Mouse (Mus musculus) limb, embryonic 10.5 days (tissue): ENCODE results near the gene Spata32. TPM values are rescaled to one million over a fixed set of nuclear protein-coding genes. Genes with fewer than 3 reads are reported as not detected.

Experiments used
- DNase-seq: peaks from one replicate; pipeline ENCODE4 v3.0.0-alpha.2; 2017; ENCODE audit warnings: low spot score
- H3K27ac ChIP-seq: fragments of 300-500 bp; sonication (generic); 2 replicates; pipeline ENCODE4 v1.5.1; 2016; ENCODE audit warnings: mild to moderate bottlenecking
- H3K27me3 ChIP-seq: fragments of 300-500 bp; sonication (generic); 2 replicates; pipeline ENCODE4 v1.6.1; 2016; ENCODE audit warnings: low read depth, mild to moderate bottlenecking; ENCODE audit not compliant: poor library complexity, severe bottlenecking
- H3K36me3 ChIP-seq: fragments of 300-500 bp; sonication (generic); 2 replicates; pipeline ENCODE4 v1.6.1; 2016; ENCODE audit warnings: mild to moderate bottlenecking, moderate library complexity
- H3K4me1 ChIP-seq: fragments of 300-500 bp; sonication (generic); 2 replicates; pipeline ENCODE4 v1.6.1; 2016
- H3K4me3 ChIP-seq: fragments of 300-500 bp; sonication (generic); 2 replicates; pipeline ENCODE4 v1.5.1; 2016; ENCODE audit warnings: mild to moderate bottlenecking, moderate library complexity
- H3K9me3 ChIP-seq: fragments of 300-500 bp; sonication (generic); replicated peaks from 2 replicates; pipeline ENCODE4 v1.6.1; 2016; ENCODE audit warnings: mild to moderate bottlenecking
- WGBS: fragments of 180-500 bp; shearing (Covaris S2); methylation state at CpG from one replicate; pipeline ENCODE4 v1.1.7; 2016; 5-methylcytosine and 5-hydroxymethylcytosine counted together
- polyA plus RNA-seq: library from polyadenylated mRNA; unstranded; fragments of >200 nt; fragmentation: Nextera tagmentation; extraction: Ambion mirVana; gene quantifications from 2 replicates; pipeline ENCODE4 v1.2.1, GENCODE M21; 2016

Spata32 gene
- polyA plus RNA-seq: not detected in 2 replicates

GRCm38 (mm10) chr11:103217790-103218516, at the start of gene Spata32:
TSS of gene Spata32 (minus strand) at chr11:103218432.
- peaks cover 51% of the 10 kb centered on the region for H3K27me3 ChIP-seq
- WGBS: 2% methylated on average over 45 of the region's 45 CpGs
- peaks cover 3% of the 10 kb centered on the region; the same call in 1 of the 2 replicates for H3K9me3 ChIP-seq
- peak within 1 kb of the TSS; percentile 66 for H3K27ac ChIP-seq
- peak; percentile 70 for DNase-seq
- H3K36me3 ChIP-seq: peaks cover 23% of the 10 kb centered on the region
- H3K4me3 ChIP-seq: peak within 1 kb of the TSS; percentile 61
- H3K4me1 ChIP-seq: peaks cover 12% of the 10 kb centered on the region

- Histone ChIP-seq H3K36me3 (no peaks in the 10 kb centered on the region), H3K4me3 (peak within 1 kb of the TSS; percentile 82), H3K9me3 (no peaks in the 10 kb centered on the region), H3K27ac (peak within 1 kb of the TSS; percentile 90), H3K4me1 (peaks cover 45% of the 10 kb centered on the region), H3K27me3 (no peaks in the 10 kb centered on the region)
- 2% methylated on average over 55 of the region's 55 CpGs for WGBS
- DNase-seq: peak; percentile 99
These were observed 49.4 kb upstream of the Spata32 start, which contains the start of gene Map3k14 for GRCm38 (mm10) chr11:103267346-103268219. TSS of gene Map3k14 (minus strand) at chr11:103267472.

GRCm38 (mm10) chr11:103266729-103267345, 48.6 kb upstream of the Spata32 start:
- no peaks in the 10 kb centered on the region for H3K9me3 ChIP-seq

GRCm38 (mm10) chr11:103265856-103266255, 47.6 kb upstream of the Spata32 start:
- no peak overlapping the region for H3K4me3 ChIP-seq
- no peaks in the 10 kb centered on the region for H3K36me3 ChIP-seq
- H3K4me1 ChIP-seq: peaks cover 41% of the 10 kb centered on the region
- WGBS: 48% methylated on average over 2 of the region's 2 CpGs
- no peaks in the 10 kb centered on the region for H3K9me3 ChIP-seq
- DNase-seq: no peak
- no peaks in the 10 kb centered on the region for H3K27me3 ChIP-seq
- no peak overlapping the region for H3K27ac ChIP-seq

More at GRCm38 (mm10) chr11:103266729-103267345, 48.6 kb upstream of the Spata32 start:
- Histone ChIP-seq H3K27ac (peak overlapping the region; percentile 90), H3K27me3 (no peaks in the 10 kb centered on the region), H3K36me3 (no peaks in the 10 kb centered on the region), H3K4me1 (peaks cover 44% of the 10 kb centered on the region), H3K4me3 (peak overlapping the region; percentile 82)
- DNase-seq: no peak
- WGBS: 1% methylated on average over 42 of the region's 42 CpGs

- Histone ChIP-seq H3K4me3 (no peak overlapping the region), H3K27ac (no peak overlapping the region), H3K27me3 (no peaks in the 10 kb centered on the region), H3K36me3 (no peaks in the 10 kb centered on the region), H3K9me3 (no peaks in the 10 kb centered on the region), H3K4me1 (peaks cover 41% of the 10 kb centered on the region)
- DNase-seq: no peak
- WGBS: 75% methylated on average over 7 of the region's 7 CpGs
These were observed 47.0 kb upstream of the Spata32 start for GRCm38 (mm10) chr11:103265211-103265610.

DNA sequence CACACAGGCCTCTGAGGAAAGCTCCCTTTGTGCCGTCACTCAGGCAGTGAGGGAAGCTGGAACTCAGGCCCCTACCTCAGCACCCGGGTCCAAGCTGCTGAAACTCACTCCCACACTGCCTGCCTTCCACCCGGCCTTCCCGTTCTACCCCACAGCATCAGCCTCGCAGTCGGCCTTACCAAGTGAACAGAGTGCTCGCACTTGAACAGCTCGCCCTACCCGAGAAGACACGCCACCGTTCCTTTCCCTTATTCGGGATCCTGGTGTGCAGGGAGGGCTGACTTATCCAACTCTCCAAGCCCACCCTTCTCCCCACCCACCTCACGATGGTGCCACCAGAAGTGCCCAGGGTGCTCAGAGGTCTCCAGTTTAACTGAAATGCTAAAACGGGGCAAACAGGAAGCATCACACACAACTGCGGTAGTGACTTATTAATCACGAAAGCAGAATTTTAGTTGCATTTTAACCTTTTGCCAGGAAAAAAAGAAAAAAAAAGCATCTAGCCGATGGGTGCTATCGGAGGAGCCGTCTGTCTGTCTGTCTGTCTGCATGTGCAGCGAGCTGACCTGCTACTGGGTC, 46.3 kb upstream of the Spata32 start:
- Histone ChIP-seq H3K27me3 (no peaks in the 10 kb centered on the region), H3K36me3 (no peaks in the 10 kb centered on the region), H3K27ac (no peak overlapping the region), H3K4me3 (no peak overlapping the region), H3K9me3 (no peaks in the 10 kb centered on the region), H3K4me1 (peaks cover 41% of the 10 kb centered on the region)
- whole genome bisulfite sequencing: 89% methylated on average over 20 of the region's 20 CpGs
- no peak for DNase-seq

DNA sequence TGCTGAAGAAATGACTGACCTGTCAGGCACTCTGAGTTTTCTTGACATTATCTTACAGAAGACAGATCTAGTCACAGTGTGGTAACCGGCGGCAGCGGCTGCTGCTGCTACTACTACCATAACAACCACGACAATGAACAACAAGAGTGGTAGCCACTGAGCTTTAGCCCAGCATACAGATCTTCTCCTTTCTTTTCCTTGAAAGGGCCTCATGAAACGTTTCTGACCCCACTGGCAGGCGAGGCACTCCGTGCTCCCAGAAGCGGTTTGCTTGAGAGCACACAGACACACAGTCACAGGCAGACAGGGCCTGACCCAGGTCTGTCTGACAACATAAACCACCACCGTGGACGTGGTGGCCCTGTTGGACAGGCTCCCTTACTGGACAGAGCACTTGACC, 45.3 kb upstream of the Spata32 start:
- Histone ChIP-seq H3K27ac (no peak overlapping the region), H3K36me3 (no peaks in the 10 kb centered on the region), H3K9me3 (no peaks in the 10 kb centered on the region), H3K4me1 (peaks cover 37% of the 10 kb centered on the region), H3K4me3 (no peak overlapping the region), H3K27me3 (no peaks in the 10 kb centered on the region)
- 75% methylated on average over 10 of the region's 10 CpGs for WGBS
- DNase-seq: no peak

DNA sequence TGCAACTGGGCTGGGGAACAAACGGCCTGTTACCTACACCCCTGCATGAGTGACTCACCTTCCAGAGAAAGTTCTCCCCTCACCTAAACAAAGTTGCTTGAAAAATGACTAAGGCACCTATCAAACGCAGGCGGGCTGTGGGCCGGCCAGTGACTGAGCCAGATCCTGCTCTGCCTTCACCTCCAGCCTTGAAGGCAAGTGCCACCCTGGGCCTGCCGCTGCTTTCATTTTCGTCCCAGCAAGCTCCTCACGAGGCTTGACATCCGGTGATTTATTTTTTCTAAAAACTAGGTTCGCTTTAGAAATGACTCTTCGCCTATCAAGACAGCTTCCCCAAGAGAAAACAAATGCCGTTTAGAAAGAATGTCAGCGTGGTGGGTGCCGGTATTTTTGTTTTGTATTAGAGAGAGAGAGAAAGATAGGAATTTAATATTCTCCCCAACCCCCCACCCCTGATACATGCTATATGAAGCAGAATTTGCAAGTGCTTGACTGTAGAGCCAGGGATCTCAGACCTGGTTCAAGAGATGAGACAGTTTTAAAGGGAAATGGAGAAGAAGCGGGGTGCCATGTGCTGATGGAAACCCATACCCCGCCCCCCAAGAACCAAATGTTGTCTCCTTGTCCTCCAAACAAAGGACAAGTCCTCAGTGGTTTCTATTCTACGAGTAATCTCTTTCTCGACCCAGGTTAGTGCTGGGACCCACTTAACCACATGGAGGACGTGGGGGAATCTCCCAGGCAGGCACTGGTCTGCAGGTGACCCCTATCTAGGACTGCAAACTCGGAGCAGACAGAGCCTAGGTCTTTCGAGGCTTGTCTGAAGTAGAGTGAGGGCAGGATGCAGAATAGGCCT, 44.4 kb upstream of the Spata32 start:
- no peak overlapping the region for H3K4me3 ChIP-seq
- peaks cover 28% of the 10 kb centered on the region for H3K4me1 ChIP-seq
- 71% methylated on average over 20 of the region's 20 CpGs for WGBS
- H3K27me3 ChIP-seq: no peaks in the 10 kb centered on the region
- H3K9me3 ChIP-seq: no peaks in the 10 kb centered on the region
- no peaks in the 10 kb centered on the region for H3K36me3 ChIP-seq
- DNase-seq: no peak
- H3K27ac ChIP-seq: no peak overlapping the region

DNA sequence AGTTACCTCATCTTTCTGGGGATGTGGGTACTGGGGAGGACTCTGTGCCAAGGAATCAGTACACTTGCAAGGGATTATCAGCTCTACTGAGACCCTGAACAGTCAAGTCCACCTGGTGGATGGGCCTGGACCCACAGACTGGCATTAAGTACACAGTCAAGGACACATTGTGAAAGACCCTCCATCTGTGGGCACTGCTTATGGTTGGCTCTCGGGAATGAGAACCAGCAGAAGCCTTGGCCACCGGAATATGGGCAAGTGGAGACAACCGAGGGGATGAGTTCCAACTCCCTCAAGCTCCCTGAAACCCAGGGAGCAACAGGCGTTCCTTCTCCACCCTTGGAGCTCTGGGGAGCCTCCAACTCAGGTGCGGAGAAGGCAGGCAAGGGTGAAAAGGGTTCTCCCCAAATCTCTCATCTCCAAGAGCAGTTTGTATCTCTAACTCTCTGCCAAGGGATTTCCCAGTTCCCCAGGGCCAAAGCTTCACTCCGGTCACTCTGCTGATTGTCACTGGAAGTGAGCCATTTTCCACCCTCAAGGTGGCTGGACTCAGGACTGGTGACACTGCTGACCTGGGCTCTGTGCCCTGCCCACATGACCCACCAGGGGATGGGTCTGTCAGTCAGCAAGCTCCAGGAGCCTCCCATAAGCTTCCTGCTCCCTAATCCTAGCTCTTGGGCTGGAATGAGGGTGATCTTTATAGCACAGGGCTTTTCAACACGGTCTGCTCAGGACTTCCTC, 43.6 kb upstream of the Spata32 start:
- no peak overlapping the region for H3K27ac ChIP-seq
- no peaks in the 10 kb centered on the region for H3K9me3 ChIP-seq
- 87% methylated on average over 7 of the region's 7 CpGs for WGBS
- H3K27me3 ChIP-seq: no peaks in the 10 kb centered on the region
- H3K4me3 ChIP-seq: no peak overlapping the region
- DNase-seq: no peak
- H3K36me3 ChIP-seq: no peaks in the 10 kb centered on the region
- peaks cover 22% of the 10 kb centered on the region for H3K4me1 ChIP-seq

DNA sequence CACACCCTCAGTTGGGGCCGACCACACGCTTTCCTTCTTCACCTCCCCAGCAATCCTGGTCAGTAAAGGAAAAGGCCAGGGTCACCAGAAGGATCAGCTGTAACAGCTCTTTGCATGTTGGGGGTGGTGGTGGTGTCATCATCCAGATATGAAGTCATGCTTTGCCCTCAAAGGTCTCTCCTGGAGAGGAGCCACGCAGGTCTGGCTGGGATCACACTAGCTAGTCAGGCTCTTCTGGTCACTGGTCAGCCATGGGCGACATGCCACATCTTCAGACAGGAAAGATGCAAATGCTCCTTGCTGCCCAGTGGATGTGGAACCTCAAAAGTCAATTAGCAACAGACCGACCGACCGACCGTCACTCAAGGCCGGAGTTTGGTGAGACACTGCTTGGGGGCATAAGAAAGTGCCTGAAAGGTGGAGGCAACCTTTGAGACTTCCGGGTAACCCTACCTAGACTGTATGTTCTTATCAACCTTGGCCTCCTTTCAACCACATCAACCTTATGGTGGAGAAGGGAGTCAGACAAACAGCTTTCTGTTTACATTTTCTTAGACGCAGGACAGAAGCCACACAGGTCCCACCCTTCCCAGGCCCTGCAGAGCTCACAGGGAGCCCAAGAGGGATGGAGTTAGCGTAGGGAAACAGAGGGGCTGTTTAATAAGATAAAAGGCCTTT, 42.4 kb upstream of the Spata32 start:
- no peak overlapping the region for H3K4me3 ChIP-seq
- H3K27ac ChIP-seq: no peak overlapping the region
- no peak for DNase-seq
- H3K9me3 ChIP-seq: no peaks in the 10 kb centered on the region
- peaks cover 10% of the 10 kb centered on the region; the same call in 1 of the 2 replicates for H3K4me1 ChIP-seq
- no peaks in the 10 kb centered on the region for H3K27me3 ChIP-seq
- 78% methylated on average over 12 of the region's 12 CpGs for WGBS
- no peaks in the 10 kb centered on the region for H3K36me3 ChIP-seq

- no peaks in the 10 kb centered on the region for H3K27me3 ChIP-seq
- H3K4me3 ChIP-seq: no peak overlapping the region
- WGBS: 95% methylated on average over 5 of the region's 5 CpGs
- H3K4me1 ChIP-seq: peaks cover 8% of the 10 kb centered on the region; the same call in 1 of the 2 replicates
- no peaks in the 10 kb centered on the region for H3K36me3 ChIP-seq
- no peak overlapping the region for H3K27ac ChIP-seq
- no peak for DNase-seq
- no peaks in the 10 kb centered on the region for H3K9me3 ChIP-seq
These were observed 41.8 kb upstream of the Spata32 start for GRCm38 (mm10) chr11:103260034-103260433.
